Mouse (Mus musculus) MEL (cell line): Measurements from ENCODE around the gene Cox17.

ENCODE experiments used
- CTCF ChIP-seq, 3 experiments: IDR thresholded peaks in 2 of 3; conservative IDR thresholded peaks in 1 of 3; 2 replicates each; pipeline ENCODE4 v1.5.1; 2011 to 2012; ENCODE audit warnings: low read length in 3 of 3, low read depth in 2 of 3, mild to moderate bottlenecking in 2 of 3, improper control_type of control experiment in 1 of 3, inconsistent platforms in 1 of 3, mixed read lengths in 1 of 3, moderate library complexity in 1 of 3; ENCODE audit not compliant: control insufficient read depth in 1 of 3, insufficient read depth in 1 of 3, poor library complexity in 1 of 3, severe bottlenecking in 1 of 3
- EP300 ChIP-seq, 2 experiments: IDR thresholded peaks; 2 replicates each; pipeline ENCODE4 v1.6.1; 2011; ENCODE audit warnings: improper control_type of control experiment in 2 of 2, low read length in 2 of 2, low read depth in 1 of 2, mild to moderate bottlenecking in 1 of 2
- NELFE ChIP-seq: IDR thresholded peaks from 2 replicates; pipeline ENCODE4 v1.6.1; 2011; ENCODE audit warnings: low read depth, low read length, improper control_type of control experiment
- NRF1 ChIP-seq: IDR thresholded peaks from 2 replicates; pipeline ENCODE4 v1.6.1; 2014; ENCODE audit warnings: low read depth, mild to moderate bottlenecking, inconsistent platforms, low read length, improper control_type of control experiment, moderate library complexity; ENCODE audit not compliant: poor library complexity, insufficient read depth, severe bottlenecking
- ZKSCAN1 ChIP-seq: IDR thresholded peaks from 2 replicates; pipeline ENCODE4 v1.6.1; 2012; ENCODE audit warnings: low read depth, mild to moderate bottlenecking, inconsistent platforms, low read length, improper control_type of control experiment, moderate library complexity

DNA sequence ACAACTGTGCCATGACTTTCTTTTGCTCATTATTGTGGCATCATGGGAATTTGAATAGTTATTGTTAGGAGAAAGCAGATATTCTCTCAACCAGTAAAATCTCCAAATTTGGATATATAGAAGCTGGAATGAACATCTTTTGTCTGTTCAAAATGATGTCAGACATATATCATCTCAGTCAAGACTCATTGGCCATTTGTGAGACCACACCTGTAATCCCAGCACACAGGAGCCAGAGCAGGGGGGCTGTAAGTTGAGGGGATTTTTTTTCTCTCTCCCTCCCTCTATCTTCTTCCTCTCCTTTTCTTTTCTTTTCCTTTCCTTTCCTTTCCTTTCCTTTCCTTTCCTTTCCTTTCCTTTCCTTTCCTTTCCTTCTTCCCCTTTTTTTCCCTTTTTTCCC is 6.1 kb downstream of the Cox17 start:
- no peak for TF ChIP-seq NELFE
- TF ChIP-seq ZKSCAN1, result no peak
- TF ChIP-seq NRF1, result no peak
- no peak for TF ChIP-seq CTCF (IDR thresholded peaks at IDR 0.05 in 2 of 3, conservative IDR thresholded peaks at IDR 0.05 in 1 of 3; ENCODE audit: control insufficient read depth in 1 of 3, insufficient read depth in 1 of 3, low read depth in 2 of 3, low read length in 3 of 3, poor library complexity in 1 of 3, severe bottlenecking in 1 of 3)
- no peak for TF ChIP-seq EP300 (IDR thresholded peaks at IDR 0.05; ENCODE audit: low read depth in 1 of 2, low read length in 2 of 2)
